Mouse (Mus musculus): ENCODE data around the gene Ap1s3.

GRCm38 (mm10) chr1:79619434-79619833 is 52.3 kb downstream of the Ap1s3 start:
- TF ChIP-seq POLR2A (IDR thresholded peaks at IDR 0.05; ENCODE audit: insufficient read length, low read depth) (no peak), E2F4 (IDR thresholded peaks at IDR 0.05; ENCODE audit: insufficient read depth) (no peak), CEBPB (IDR thresholded peaks at IDR 0.05; ENCODE audit: insufficient read depth, poor library complexity, severe bottlenecking) (no peak), MAX (IDR thresholded peaks at IDR 0.05; ENCODE audit: low read depth) (no peak), REST (IDR thresholded peaks at IDR 0.05; ENCODE audit: insufficient read depth, insufficient read length) (no peak), MYOG (IDR thresholded peaks at IDR 0.05; ENCODE audit: control insufficient read depth in 1 of 3, insufficient read depth in 1 of 3, insufficient read length in 2 of 3, low read depth in 2 of 3) (no peak), POLR2AphosphoS2 (IDR thresholded peaks at IDR 0.05; ENCODE audit: insufficient read length, low read depth) (no peak)
